Mouse (Mus musculus) lung, embryonic 14.5 days (tissue): ENCODE measurements around the gene LTO1. TPM values are rescaled to one million over a fixed set of nuclear protein-coding genes. Genes with fewer than 3 reads are reported as not detected.
"Not testable (repeated sequence)": the region's sequence is repeated elsewhere in the genome, so short reads cannot be mapped to it uniquely, and the experiment has no call there.

ENCODE experiments used
- ATAC-seq: fragments of 200-750 bp; cut with Nextera tagmentation; 2 replicates; pipeline ENCODE4 v1.8.0; 2017; ENCODE audit warnings: mild to moderate bottlenecking, moderate TSS enrichment, moderate library complexity; ENCODE audit not compliant: insufficient read depth
- DNase-seq: peaks from one replicate; pipeline ENCODE4 v3.0.0-alpha.2; 2015
- H3K27ac ChIP-seq: fragments of 300-500 bp; sonication (generic); 2 replicates; pipeline ENCODE4 v1.5.1; 2014; ENCODE audit warnings: low read depth, mild to moderate bottlenecking, moderate library complexity
- H3K27me3 ChIP-seq: fragments of 300-500 bp; sonication (generic); 2 replicates; pipeline ENCODE4 v1.6.1; 2014; ENCODE audit warnings: low read length, control low read depth; ENCODE audit not compliant: insufficient read depth
- H3K36me3 ChIP-seq: fragments of 300-500 bp; sonication (generic); 2 replicates; pipeline ENCODE4 v1.6.1; 2014; ENCODE audit warnings: control low read depth; ENCODE audit not compliant: insufficient read depth
- H3K4me1 ChIP-seq: fragments of 300-500 bp; sonication (generic); 2 replicates; pipeline ENCODE4 v1.6.1; 2014; ENCODE audit warnings: antibody characterized with exemption, control low read depth; ENCODE audit not compliant: insufficient read depth
- H3K4me2 ChIP-seq: fragments of 300-500 bp; sonication (generic); 2 replicates; pipeline ENCODE4 v1.6.1; 2014; ENCODE audit warnings: mild to moderate bottlenecking
- H3K4me3 ChIP-seq: fragments of 300-500 bp; sonication (generic); 2 replicates; pipeline ENCODE4 v1.5.1; 2014; ENCODE audit warnings: low read depth, low read length
- H3K9ac ChIP-seq: fragments of 300-500 bp; sonication (generic); 2 replicates; pipeline ENCODE4 v1.6.1; 2014
- H3K9me3 ChIP-seq: fragments of 300-500 bp; sonication (generic); 2 replicates; pipeline ENCODE4 v1.6.1; 2016; ENCODE audit warnings: low read depth, low read length, control low read depth
- CTCF ChIP-seq: IDR thresholded peaks from 2 replicates; pipeline ENCODE4 v1.5.1; 2016; ENCODE audit warnings: antibody characterized with exemption, low read depth
- WGBS: fragments of 180-500 bp; shearing (Covaris S2); extraction: QIAGEN DNeasy Blood & Tissue Kit; methylation state at CpG from one replicate; pipeline ENCODE4 v1.1.7; 2014; 5-methylcytosine and 5-hydroxymethylcytosine counted together
- polyA plus RNA-seq: library from polyadenylated mRNA; unstranded; fragments of >200 nt; fragmentation: Nextera tagmentation; extraction: Ambion mirVana; gene quantifications from 2 replicates; pipeline ENCODE4 v1.2.1, GENCODE M21; 2014

The LTO1 gene
- polyA plus RNA-seq, 1 experiment from 2014 or later = 22.3 TPM

DNA sequence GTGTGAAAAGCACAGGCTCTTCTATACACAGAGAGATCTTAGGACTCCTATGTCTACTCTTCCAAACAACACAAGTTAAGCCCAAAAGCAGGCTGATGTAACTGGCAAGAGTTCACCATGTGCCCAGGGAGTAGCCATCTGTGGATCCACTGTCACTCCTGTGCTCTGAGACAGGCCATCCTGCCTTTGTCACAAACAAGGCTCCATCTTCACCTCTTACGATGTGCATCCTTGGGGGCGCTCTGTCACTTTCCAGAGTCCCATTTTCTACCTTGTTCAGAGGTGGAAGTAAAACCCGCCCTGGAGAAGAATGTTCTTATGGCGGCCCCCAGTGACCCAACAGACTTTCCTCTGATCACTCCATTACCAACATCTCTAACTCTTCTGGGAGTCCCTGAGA, 20.2 kb upstream of the LTO1 start:
- H3K4me2 ChIP-seq = no peak overlapping the region
- H3K36me3 ChIP-seq = no peaks in the 10 kb centered on the region
- H3K27ac ChIP-seq = no peak overlapping the region
- peaks cover 56% of the 10 kb centered on the region for H3K27me3 ChIP-seq
- no peaks in the 10 kb centered on the region for H3K9me3 ChIP-seq
- DNase-seq = no peak
- H3K4me1 ChIP-seq = peaks cover 4% of the 10 kb centered on the region; the same call in 1 of the 2 replicates
- no peak for TF ChIP-seq CTCF
- no peak overlapping the region for H3K4me3 ChIP-seq
- no peak for ATAC-seq
- H3K9ac ChIP-seq = no peak overlapping the region
- WGBS = 9% methylated on average over 4 of the region's 4 CpGs

DNA sequence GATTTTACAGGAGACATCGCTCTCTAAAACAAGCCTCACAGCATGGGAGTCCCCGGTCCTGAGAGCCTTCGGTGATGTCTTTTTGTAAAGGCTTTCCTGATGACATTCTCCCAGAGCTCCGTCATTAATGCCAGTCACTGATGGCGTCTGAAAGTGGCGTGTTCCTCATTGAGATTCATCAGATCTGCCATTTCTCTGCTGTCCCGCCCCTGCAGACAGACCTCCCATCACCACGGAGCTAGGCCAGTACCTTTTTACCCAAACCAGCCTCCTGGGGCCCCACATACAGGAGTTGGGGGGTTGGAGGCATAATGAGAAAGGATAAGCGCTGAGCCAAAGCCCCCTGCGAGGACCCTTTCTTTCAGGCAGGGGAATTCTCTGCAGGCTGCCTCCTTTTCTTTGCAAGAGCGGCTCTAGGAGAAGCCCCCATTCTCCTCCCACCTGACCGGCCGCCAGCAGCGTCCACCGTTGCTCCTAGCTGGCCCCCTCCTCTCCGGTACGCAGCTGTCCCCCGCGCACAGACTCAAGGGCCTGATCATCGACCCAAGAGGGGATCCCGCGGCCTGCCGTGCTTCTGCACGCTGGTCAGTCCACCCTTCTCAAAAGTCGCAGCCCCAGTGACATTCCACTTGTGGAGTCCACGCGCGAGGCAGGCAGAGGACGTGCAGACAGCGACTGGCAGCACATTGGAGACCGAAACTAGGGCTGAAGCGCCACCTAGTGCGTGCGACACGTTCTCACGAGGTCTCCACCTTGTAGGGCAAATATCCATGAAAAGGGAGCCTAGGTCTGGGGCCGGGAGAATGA, 19.4 kb upstream of the LTO1 start:
- no peaks in the 10 kb centered on the region for H3K9me3 ChIP-seq
- DNase-seq = peak; percentile 92
- peak; percentile 67 for ATAC-seq
- H3K27me3 ChIP-seq = peaks cover 54% of the 10 kb centered on the region
- peak; percentile 91 for TF ChIP-seq CTCF
- peak overlapping the region; percentile 72 for H3K4me2 ChIP-seq
- peaks cover 4% of the 10 kb centered on the region; the same call in 1 of the 2 replicates for H3K4me1 ChIP-seq
- under 1% methylated on average over 37 of the region's 37 CpGs for WGBS
- H3K36me3 ChIP-seq = no peaks in the 10 kb centered on the region
- H3K4me3 ChIP-seq = peak overlapping the region; percentile 42
- H3K27ac ChIP-seq = no peak overlapping the region
- peak overlapping the region; percentile 34; the same call in 1 of the 2 replicates for H3K9ac ChIP-seq

DNA sequence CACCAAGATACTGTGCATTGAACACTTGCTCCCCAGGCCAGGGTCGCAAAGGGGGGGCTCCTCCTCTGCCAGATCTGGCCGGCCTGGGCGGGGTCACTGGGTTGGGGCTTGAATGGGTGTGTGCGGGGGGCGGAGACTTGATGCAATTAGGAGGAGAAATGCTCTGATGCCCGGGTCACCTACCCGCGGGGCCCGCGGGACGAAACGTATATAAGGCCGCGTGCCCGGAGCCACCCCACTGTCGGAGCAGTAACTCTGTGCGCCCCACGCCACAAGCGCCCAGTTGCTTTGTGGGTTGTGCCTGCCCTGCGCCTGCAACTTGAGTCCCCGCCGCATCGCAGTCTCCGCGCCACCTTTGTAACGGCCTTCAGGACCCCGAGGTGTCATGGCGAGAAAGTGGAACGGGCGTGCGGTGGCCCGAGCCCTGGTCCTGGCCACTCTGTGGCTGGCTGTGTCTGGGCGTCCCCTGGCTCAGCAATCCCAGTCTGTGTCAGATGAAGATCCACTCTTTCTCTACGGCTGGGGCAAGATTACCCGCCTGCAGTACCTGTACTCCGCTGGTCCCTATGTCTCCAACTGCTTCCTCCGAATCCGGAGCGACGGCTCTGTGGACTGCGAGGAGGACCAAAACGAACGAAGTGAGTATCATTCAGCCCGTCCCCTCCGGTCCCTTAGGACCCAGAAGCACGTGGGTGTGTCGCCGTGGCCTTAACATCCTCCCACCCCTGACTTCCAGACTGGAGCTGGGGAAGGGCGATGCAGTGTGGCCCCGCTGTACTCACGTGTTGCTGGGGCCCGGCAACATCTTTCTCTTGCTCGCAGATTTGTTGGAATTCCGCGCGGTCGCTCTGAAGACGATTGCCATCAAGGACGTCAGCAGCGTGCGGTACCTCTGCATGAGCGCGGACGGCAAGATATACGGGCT, 18.3 kb upstream of the LTO1 start, which contains the start of gene Fgf15:
Gene Fgf15 (plus strand): TSS at position 238 of the 925 bp plus-strand sequence.
- no peak for TF ChIP-seq CTCF
- peak within 1 kb of the TSS; percentile 34; the same call in 1 of the 2 replicates for H3K9ac ChIP-seq
- ATAC-seq = no peak; the same call in 1 of the 2 replicates
- H3K4me2 ChIP-seq = peak within 1 kb of the TSS; percentile 72
- peak; percentile 46 for DNase-seq
- no peaks in the 10 kb centered on the region for H3K36me3 ChIP-seq
- H3K9me3 ChIP-seq = no peaks in the 10 kb centered on the region
- H3K27ac ChIP-seq = no peak within 1 kb of the TSS
- WGBS = 1% methylated on average over 65 of the region's 65 CpGs
- H3K27me3 ChIP-seq = peaks cover 54% of the 10 kb centered on the region
- peak within 1 kb of the TSS; percentile 42 for H3K4me3 ChIP-seq
- H3K4me1 ChIP-seq = peaks cover 4% of the 10 kb centered on the region; the same call in 1 of the 2 replicates

DNA sequence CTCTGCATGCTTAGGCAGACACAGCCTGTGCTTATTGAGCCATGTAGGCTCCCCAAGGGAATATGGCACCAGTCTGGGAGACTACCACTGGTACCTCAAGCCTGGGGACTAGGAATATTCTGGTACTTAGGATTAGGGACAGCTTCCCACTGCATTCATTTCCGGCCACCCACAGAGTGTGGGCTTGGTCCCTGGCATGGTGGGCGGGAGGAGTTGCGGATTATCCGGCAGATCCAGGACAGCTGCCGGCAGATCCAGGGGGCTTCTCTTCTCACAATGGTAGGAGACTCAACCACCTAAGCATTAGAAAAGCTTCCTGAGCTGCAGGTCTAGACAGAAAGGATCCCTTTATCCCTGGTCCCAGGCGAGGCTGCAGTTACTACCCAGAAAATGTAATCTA, 16.4 kb upstream of the LTO1 start:
- Histone ChIP-seq H3K9ac (no peak overlapping the region), H3K4me1 (peaks cover 4% of the 10 kb centered on the region; the same call in 1 of the 2 replicates), H3K36me3 (no peaks in the 10 kb centered on the region), H3K27me3 (peaks cover 54% of the 10 kb centered on the region), H3K4me2 (no peak overlapping the region), H3K9me3 (no peaks in the 10 kb centered on the region), H3K4me3 (no peak overlapping the region), H3K27ac (no peak overlapping the region)
- no peak for ATAC-seq
- TF ChIP-seq CTCF = no peak
- WGBS = 50% methylated on average over 6 of the region's 6 CpGs
- DNase-seq = no peak

DNA sequence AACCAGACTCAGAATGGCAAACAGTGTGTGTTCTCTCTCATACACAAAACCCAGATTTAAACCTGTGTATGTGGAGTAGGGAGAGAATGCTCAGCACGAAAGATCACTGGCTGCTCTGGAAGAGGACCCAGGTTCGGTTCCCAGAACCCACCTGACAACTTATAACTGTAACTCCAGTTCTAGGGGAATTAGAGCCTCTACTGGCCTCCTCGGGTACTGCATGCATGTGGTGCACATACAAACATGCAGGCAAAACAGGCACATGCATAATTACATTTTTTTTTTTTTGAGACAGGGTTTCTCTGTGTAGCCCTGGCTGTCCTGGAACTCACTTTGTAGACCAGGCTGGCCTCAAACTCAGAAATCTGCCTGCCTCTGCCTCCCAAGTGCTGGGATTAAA, 9.4 kb upstream of the LTO1 start:
- not testable (repeated sequence) for H3K36me3 ChIP-seq, H3K27me3 ChIP-seq, H3K4me1 ChIP-seq, H3K9me3 ChIP-seq, H3K4me2 ChIP-seq, H3K4me3 ChIP-seq, ATAC-seq, H3K27ac ChIP-seq, H3K9ac ChIP-seq
- peak; percentile 9 for DNase-seq
- 94% methylated on average over 3 of the region's 3 CpGs for WGBS
- TF ChIP-seq CTCF = peak; percentile 40; the same call in 1 of the 2 replicates

DNA sequence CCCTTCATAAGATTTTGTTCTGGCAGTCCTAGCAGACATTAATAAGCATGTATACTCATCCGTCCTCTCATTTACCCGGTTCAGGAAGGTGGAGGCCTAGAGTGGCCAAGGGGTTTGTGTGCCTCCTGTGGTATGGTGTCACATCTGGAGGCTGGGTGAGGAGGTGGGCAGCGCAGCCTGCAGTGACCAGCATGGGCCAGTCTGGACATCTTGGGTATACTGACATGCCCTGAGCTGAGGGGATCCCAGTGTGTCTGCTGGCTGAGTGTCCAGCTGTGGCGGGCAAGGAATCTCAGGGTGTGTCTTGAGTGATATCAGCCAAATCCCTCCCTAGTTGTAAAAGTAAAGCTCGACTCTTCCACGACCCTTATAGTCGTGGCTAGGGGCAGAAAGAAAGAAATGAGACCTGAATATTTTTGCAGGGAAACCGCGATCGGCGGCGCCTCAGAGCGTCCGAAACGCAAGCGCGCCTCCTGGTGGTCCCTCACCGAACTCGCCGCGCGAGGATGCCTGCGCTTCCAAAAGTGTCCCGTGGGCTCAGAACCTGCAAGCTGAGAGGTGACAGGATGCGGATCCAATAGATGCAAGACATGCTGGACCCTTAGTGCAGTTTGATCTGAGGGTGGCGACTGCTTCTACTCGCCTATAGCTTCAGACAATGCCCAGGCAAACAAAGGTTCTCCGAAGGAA, 8.0 kb upstream of the LTO1 start:
- 10% methylated on average over 28 of the region's 28 CpGs for WGBS
- H3K27me3 ChIP-seq = 0 out of 2 replicates have a peak, but pooled peaks cover 3% of the 10 kb centered on the region
- 0 out of 2 replicates have a peak, but pooled peaks cover 2% of the 10 kb centered on the region for H3K4me1 ChIP-seq
- TF ChIP-seq CTCF = peak; percentile 87
- H3K4me3 ChIP-seq = peak overlapping the region; percentile 19; the same call in 1 of the 2 replicates
- no peaks in the 10 kb centered on the region for H3K36me3 ChIP-seq
- ATAC-seq (peak; percentile 38; the same call in 1 of the 2 replicates), DNase-seq (peak; percentile 87)
- no peak overlapping the region for H3K27ac ChIP-seq
- H3K4me2 ChIP-seq = peak overlapping the region; percentile 44
- H3K9me3 ChIP-seq = no peaks in the 10 kb centered on the region
- H3K9ac ChIP-seq = 0 out of 2 replicates have a peak overlapping the region, but pooled peaks have one; percentile 16
